Mouse (Mus musculus): ENCODE data around the gene Klk14.

DNA sequence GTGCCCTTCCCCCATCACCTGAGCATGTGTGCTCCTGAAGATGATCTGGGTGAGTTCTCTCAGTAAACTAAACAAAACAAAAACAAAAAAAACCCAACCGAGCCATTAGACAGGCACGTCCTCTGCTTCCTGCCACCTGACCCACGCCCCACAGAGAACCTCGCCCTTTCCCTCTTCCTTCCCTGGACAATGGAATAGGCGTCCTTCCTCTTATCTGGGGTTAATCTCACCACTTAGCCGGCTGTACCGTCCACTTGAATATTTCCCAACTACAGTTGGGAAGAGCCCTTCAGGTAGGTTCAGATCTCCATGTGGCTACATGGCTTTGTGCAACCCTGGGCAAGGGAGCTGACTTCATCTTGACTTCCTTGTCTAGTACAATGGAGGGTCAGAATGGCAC lies 5.1 kb upstream of the Klk14 start:
- TF ChIP-seq CTCF (IDR thresholded peaks at IDR 0.05), result no peak
- no peak for TF ChIP-seq POLR2A (IDR thresholded peaks at IDR 0.05; ENCODE audit: insufficient read depth, low read depth, low read length)

Measured in heart, adult 2 months (tissue).